In genomic region chr6:134963910-134964309, GRCm38 (mm10) we compare ENCODE assay signal across 26 mouse cellular contexts.
"Had no signal": no experiment of that assay in that cellular context is flagged by ENCODE, and none has a peak within 500 bp of the region (broad histone marks: within the 10 kb centered on the region; RNA-seq: fewer than 3 reads in every experiment).

No protein-coding gene starts in this region.

- H3K27ac ChIP-seq: heart, adult 2 months; heart, embryonic 13.5 days; heart, embryonic 15.5 days; hindbrain, embryonic 13.5 days; hindbrain, embryonic 15.5 days; hindbrain, postnatal 0 days; layer of hippocampus, adult 2 months; left cerebral cortex, adult 2 months; limb, embryonic 10.5 days; limb, embryonic 12.5 days; liver, embryonic 13.5 days; liver, embryonic 15.5 days had no signal

- H3K36me3 ChIP-seq: heart, embryonic 13.5 days; heart, embryonic 15.5 days; hindbrain, embryonic 13.5 days; hindbrain, embryonic 15.5 days; limb, embryonic 10.5 days; limb, embryonic 12.5 days; liver, embryonic 13.5 days; liver, embryonic 15.5 days had no signal

- H3K9me3 ChIP-seq: heart, embryonic 13.5 days; heart, embryonic 15.5 days; hindbrain, embryonic 13.5 days; hindbrain, embryonic 15.5 days; limb, embryonic 10.5 days; limb, embryonic 12.5 days; liver, embryonic 13.5 days; liver, embryonic 15.5 days had no signal

- H3K4me3 ChIP-seq: heart, adult 2 months; heart, embryonic 13.5 days; heart, embryonic 15.5 days; hindbrain, embryonic 13.5 days; hindbrain, embryonic 15.5 days; layer of hippocampus, adult 2 months; left cerebral cortex, adult 2 months; limb, embryonic 10.5 days; limb, embryonic 12.5 days; liver, embryonic 13.5 days; liver, embryonic 15.5 days had no signal

- ATAC-seq: hindbrain, postnatal 0 days; intestine, postnatal 0 days had no signal

- H3K4me2 ChIP-seq: heart, embryonic 11.5 days; heart, embryonic 13.5 days; heart, embryonic 15.5 days; hindbrain, embryonic 13.5 days; hindbrain, embryonic 15.5 days; limb, embryonic 12.5 days; liver, embryonic 11.5 days; liver, embryonic 13.5 days; liver, embryonic 15.5 days had no signal

- H3K4me1 ChIP-seq: heart, embryonic 13.5 days; heart, embryonic 15.5 days; limb, embryonic 12.5 days; liver, embryonic 15.5 days had no signal

- H3K9ac ChIP-seq: heart, embryonic 13.5 days; heart, embryonic 15.5 days; hindbrain, embryonic 13.5 days; hindbrain, embryonic 15.5 days; limb, embryonic 12.5 days; liver, embryonic 13.5 days; liver, embryonic 15.5 days had no signal

- H3K27me3 ChIP-seq: heart, embryonic 13.5 days; heart, embryonic 15.5 days; hindbrain, embryonic 13.5 days; hindbrain, embryonic 15.5 days; limb, embryonic 12.5 days; liver, embryonic 13.5 days; liver, embryonic 15.5 days had no signal

- DNase-seq: gastrocnemius, postnatal 14 days; gastrocnemius, postnatal 36 days; heart, adult 11 months; heart, adult 2 months; heart, postnatal 14 days; heart, postnatal 36 days; kidney, adult 18-20 months; kidney, adult 8-10 months; kidney, postnatal 10 days; kidney, postnatal 25 days; kidney, postnatal 4 days; liver; liver, embryonic 13.5 days had no signal
